Mouse (Mus musculus) lung, postnatal 0 days (tissue): ENCODE data around the gene Ogfod2. TPM values are rescaled to one million over a fixed set of nuclear protein-coding genes. Genes with fewer than 3 reads are reported as not detected.

ENCODE experiments used
- ATAC-seq: fragments of 200-750 bp; cut with Nextera tagmentation; 2 replicates; pipeline ENCODE4 v1.8.0; 2017; ENCODE audit warnings: moderate library complexity
- DNase-seq: peaks from one replicate; pipeline ENCODE4 v3.0.0-alpha.2; 2016; ENCODE audit warnings: low spot score
- H3K27ac ChIP-seq: fragments of 300-500 bp; sonication (generic); 2 replicates; pipeline ENCODE4 v1.5.1; 2014; ENCODE audit warnings: antibody characterized with exemption, mild to moderate bottlenecking, low read length, mixed read lengths
- H3K27me3 ChIP-seq: fragments of 300-500 bp; sonication (generic); replicated peaks from 2 replicates; pipeline ENCODE4 v1.6.1; 2014; ENCODE audit warnings: low read length, mixed read lengths; ENCODE audit not compliant: insufficient read depth
- H3K36me3 ChIP-seq: fragments of 300-500 bp; sonication (generic); 2 replicates; pipeline ENCODE4 v1.6.1; 2014; ENCODE audit warnings: low read length, mixed read lengths; ENCODE audit not compliant: insufficient read depth
- H3K4me1 ChIP-seq: fragments of 300-500 bp; sonication (generic); 2 replicates; pipeline ENCODE4 v1.6.1; 2014; ENCODE audit warnings: antibody characterized with exemption, low read depth, low read length, mixed read lengths; ENCODE audit not compliant: insufficient read depth
- H3K4me2 ChIP-seq: fragments of 300-500 bp; sonication (generic); replicated peaks from 2 replicates; pipeline ENCODE4 v1.6.1; 2014; ENCODE audit warnings: low read depth, mild to moderate bottlenecking, low read length, moderate library complexity, mixed read lengths
- H3K4me3 ChIP-seq: fragments of 300-500 bp; sonication (generic); 2 replicates; pipeline ENCODE4 v1.5.1; 2014; ENCODE audit warnings: low read depth, low read length
- H3K9ac ChIP-seq: fragments of 300-500 bp; sonication (generic); replicated peaks from 2 replicates; pipeline ENCODE4 v1.6.1; 2014; ENCODE audit warnings: low read depth, mild to moderate bottlenecking
- H3K9me3 ChIP-seq: fragments of 300-500 bp; sonication (generic); 2 replicates; pipeline ENCODE4 v1.6.1; 2016; ENCODE audit warnings: low read length, mixed read lengths
- CTCF ChIP-seq: IDR thresholded peaks from 2 replicates; pipeline ENCODE4 v1.5.1; 2016; ENCODE audit warnings: antibody characterized with exemption, mild to moderate bottlenecking
- EP300 ChIP-seq: IDR thresholded peaks from 2 replicates; pipeline ENCODE4 v1.6.1; 2016; ENCODE audit warnings: antibody characterized with exemption, mild to moderate bottlenecking, control low read depth
- WGBS: fragments of 180-500 bp; shearing (Covaris S2); extraction: QIAGEN DNeasy Blood & Tissue Kit; methylation state at CpG from one replicate; pipeline ENCODE4 v1.1.7; 2014; 5-methylcytosine and 5-hydroxymethylcytosine counted together
- polyA plus RNA-seq: library from polyadenylated mRNA; unstranded; fragments of >200 nt; fragmentation: Nextera tagmentation; extraction: Ambion mirVana; gene quantifications from 2 replicates; pipeline ENCODE4 v1.2.1, GENCODE M21; 2015

The Ogfod2 gene
- polyA plus RNA-seq, 1 experiment from 2014 or later, result 29.4 TPM

DNA sequence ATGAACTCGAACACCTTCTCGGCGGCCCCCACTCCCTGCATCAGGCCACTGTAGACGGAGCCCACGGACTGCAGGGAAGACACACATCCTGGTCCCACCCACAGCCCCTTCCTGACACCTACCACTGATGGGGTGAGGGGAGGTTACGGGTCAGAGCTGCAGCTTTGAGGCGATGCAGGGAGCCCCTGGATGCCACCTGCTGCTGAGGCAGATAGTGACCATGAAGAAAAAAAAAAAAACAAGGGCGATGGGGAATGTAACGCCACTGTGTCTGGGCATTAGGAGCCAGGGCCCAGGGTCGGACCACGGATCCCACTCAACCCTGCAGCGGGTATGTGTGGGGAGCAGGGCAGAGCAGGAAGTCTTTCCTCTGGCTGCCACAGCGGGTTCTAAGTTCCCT, 34.9 kb upstream of the Ogfod2 start:
- no peak overlapping the region for H3K4me3 ChIP-seq
- 82% methylated on average over 13 of the region's 13 CpGs for WGBS
- ATAC-seq, result no peak

DNA sequence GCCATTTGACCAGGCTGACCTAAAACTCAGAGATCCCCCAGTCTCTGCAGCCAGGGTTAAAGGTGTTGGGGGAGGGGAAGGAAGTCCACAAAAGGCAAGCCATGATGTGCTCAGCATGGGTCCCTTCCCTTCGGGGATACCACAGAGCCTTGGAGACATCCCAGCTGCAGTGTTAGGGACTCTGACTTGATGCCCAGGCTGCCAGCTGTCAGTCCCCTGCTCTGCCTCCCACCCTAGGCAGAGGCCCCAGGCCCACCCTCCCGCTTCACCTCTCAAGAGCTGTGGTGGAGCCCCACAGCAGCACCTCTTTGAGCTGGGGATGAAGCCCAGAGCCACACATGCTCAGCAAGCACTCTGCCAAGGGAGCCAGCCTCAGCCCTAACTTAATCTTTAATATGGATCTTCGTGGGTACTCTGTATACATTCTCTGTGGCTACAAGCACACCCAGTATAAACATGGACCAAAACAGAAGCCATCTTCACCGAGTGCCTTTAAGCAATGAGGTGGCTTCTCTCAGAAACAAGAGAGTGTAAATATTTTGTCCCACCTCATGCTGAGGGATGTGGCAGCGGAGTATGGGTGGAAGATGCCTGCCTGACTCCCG, 34.1 kb upstream of the Ogfod2 start:
- H3K9ac ChIP-seq, result no peak overlapping the region
- no peaks in the 10 kb centered on the region for H3K36me3 ChIP-seq
- no peaks in the 10 kb centered on the region for H3K9me3 ChIP-seq
- DNase-seq (no peak), ATAC-seq (no peak)
- no peak for TF ChIP-seq EP300
- H3K27me3 ChIP-seq, result no peaks in the 10 kb centered on the region
- no peaks in the 10 kb centered on the region for H3K4me1 ChIP-seq
- 60% methylated on average over 6 of the region's 6 CpGs for WGBS
- no peak overlapping the region for H3K4me3 ChIP-seq
- H3K27ac ChIP-seq, result no peak overlapping the region
- H3K4me2 ChIP-seq, result no peak overlapping the region

More for the DNA sequence above, 34.9 kb upstream of the Ogfod2 start:
- Histone ChIP-seq H3K4me2 (no peak overlapping the region), H3K4me1 (no peaks in the 10 kb centered on the region), H3K27me3 (no peaks in the 10 kb centered on the region), H3K27ac (no peak overlapping the region), H3K9ac (no peak overlapping the region), H3K36me3 (no peaks in the 10 kb centered on the region), H3K9me3 (no peaks in the 10 kb centered on the region)
- DNase-seq, result no peak
- TF ChIP-seq CTCF (no peak), EP300 (no peak)

DNA sequence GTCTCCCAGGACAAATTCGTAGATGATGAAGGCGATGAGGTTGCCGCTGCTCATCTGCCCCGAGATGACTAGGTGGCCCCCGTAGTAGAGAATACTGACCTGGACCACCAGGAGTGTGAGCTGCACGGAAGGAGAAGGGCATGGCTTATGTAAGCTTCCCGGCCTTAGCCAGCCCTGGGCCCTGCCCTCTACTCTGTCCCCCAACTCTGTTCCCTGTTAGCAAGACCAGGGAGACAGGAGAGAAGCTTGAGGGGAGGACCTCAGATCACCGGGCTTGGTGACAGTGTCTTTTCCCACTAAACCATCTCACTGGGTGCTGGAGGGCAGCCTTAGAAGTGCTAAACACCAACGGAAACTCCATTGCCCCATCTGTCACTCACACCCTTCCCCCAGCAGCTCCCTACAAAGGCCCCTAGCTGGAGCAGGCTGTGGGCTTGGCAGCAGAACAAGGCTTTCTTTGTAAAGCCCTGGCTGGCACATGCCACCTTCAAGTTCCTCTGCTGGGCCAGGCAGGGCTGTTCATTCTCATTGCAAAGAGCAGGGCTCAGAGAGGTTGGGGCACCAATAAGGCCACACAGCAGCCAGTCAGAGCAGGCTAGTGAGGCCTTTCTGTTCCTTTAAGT, 33.2 kb upstream of the Ogfod2 start:
- 60% methylated on average over 9 of the region's 9 CpGs for WGBS
- no peak overlapping the region for H3K27ac ChIP-seq
- H3K4me3 ChIP-seq, result no peak overlapping the region
- no peaks in the 10 kb centered on the region for H3K27me3 ChIP-seq
- no peak overlapping the region for H3K9ac ChIP-seq
- no peaks in the 10 kb centered on the region for H3K4me1 ChIP-seq
- ATAC-seq, result peak; percentile 8; the same call in 1 of the 2 replicates
- DNase-seq, result no peak
- H3K4me2 ChIP-seq, result no peak overlapping the region
- no peaks in the 10 kb centered on the region for H3K36me3 ChIP-seq
- H3K9me3 ChIP-seq, result no peaks in the 10 kb centered on the region
- TF ChIP-seq CTCF (no peak), EP300 (no peak)

DNA sequence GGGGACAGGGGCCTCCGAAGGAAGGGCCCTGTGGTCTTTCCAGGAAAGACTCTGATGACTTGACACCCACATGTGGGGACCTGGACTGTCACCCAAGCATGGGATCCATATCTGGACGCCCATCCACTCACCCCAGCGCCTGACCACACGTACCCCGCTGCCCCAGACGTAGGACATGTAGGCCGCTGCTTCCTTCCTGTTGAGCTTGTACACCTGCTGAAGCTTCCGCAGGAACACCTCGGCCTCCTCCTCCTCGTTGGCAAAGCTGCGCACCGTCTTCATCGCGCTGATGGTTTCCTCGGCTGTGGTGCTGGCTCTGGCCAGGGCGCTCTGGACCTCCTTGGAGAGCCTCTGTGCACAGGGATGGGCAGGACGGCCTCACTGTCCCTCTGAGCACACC, 32.2 kb upstream of the Ogfod2 start:
- no peak overlapping the region for H3K27ac ChIP-seq
- DNase-seq (no peak), ATAC-seq (no peak)
- H3K4me2 ChIP-seq, result no peak overlapping the region
- no peak overlapping the region for H3K9ac ChIP-seq
- H3K4me3 ChIP-seq, result no peak overlapping the region
- H3K9me3 ChIP-seq, result no peaks in the 10 kb centered on the region
- no peaks in the 10 kb centered on the region for H3K27me3 ChIP-seq
- no peaks in the 10 kb centered on the region for H3K36me3 ChIP-seq
- 87% methylated on average over 17 of the region's 17 CpGs for WGBS
- no peaks in the 10 kb centered on the region for H3K4me1 ChIP-seq
- TF ChIP-seq EP300, result no peak

DNA sequence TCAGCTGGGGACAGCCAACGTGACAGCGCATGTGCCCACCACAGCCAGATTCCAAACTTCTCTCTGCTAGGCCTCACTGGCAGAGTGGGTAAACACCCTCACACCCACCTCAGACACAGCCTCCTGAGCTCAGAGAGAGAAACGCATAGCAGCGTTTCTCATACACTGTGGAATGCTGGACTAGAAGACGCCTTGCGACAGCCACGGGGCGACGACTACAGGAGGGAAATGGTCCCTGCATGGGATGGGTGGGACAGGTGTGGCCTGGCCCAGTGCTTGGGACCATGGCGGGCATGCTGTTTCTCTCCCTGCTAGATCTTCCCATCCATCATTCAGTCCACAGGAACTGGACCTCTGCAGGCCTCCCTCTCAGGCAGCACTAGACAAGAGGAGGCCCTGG, 29.6 kb upstream of the Ogfod2 start:
- Histone ChIP-seq H3K4me1 (no peaks in the 10 kb centered on the region), H3K4me2 (no peak overlapping the region), H3K4me3 (no peak overlapping the region), H3K27ac (no peak overlapping the region), H3K9me3 (no peaks in the 10 kb centered on the region), H3K36me3 (no peaks in the 10 kb centered on the region), H3K27me3 (no peaks in the 10 kb centered on the region), H3K9ac (no peak overlapping the region)
- TF ChIP-seq CTCF, result peak; percentile 64
- TF ChIP-seq EP300, result no peak
- WGBS, result 54% methylated on average over 10 of the region's 10 CpGs
- ATAC-seq (peak; percentile 32), DNase-seq (no peak)

DNA sequence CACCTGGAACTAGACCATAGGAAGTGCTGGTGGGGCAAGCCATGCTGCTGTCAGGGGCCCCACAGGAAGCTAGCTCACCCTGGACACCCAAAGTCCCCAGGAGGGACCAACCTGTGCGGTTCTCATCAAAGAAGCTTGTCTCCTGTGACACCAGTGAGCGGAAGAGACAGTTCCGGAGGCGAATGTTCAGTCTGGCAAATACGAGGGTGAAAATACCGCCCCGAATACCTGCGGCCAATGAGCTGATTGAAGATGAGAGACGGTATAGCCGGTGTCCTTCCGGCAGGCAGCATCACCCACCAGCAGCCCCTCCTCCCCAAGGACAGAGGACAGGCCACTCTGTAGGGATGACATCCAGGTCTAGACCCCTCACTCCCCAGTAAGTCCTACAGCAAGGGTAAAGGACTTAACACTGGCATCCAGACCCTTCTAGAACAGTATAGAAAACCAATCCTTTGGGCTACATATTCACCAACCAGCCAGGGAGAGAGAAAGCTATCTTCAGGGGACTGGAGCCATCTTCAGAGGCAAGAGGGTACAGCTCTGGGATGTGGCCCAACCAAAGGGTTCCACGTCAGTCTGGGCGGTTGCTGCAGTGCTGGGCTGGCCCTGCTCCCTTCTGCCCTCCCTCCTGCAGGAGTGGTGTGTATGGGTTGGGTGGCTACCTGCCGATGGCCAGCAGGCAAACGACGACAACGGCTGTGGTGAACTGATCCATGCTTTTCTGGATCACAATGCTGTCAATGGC, 29.0 kb upstream of the Ogfod2 start:
- Histone ChIP-seq H3K4me1 (no peaks in the 10 kb centered on the region), H3K4me2 (no peak overlapping the region), H3K27me3 (no peaks in the 10 kb centered on the region), H3K9ac (no peak overlapping the region), H3K27ac (no peak overlapping the region), H3K36me3 (no peaks in the 10 kb centered on the region), H3K4me3 (no peak overlapping the region), H3K9me3 (no peaks in the 10 kb centered on the region)
- ATAC-seq (no peak), DNase-seq (no peak)
- TF ChIP-seq CTCF (no peak), EP300 (no peak)
- 90% methylated on average over 17 of the region's 17 CpGs for WGBS
